Mouse (Mus musculus) midbrain, embryonic 15.5 days (tissue): ENCODE measurements at regions not wholly inside any gene's neighbourhood (a gene's known extent, or its start where the extent isn't known, plus 50 kb on each side); places are given as distances from the start of the nearest gene placed in this dataset.

Experiments
- ATAC-seq: fragments of 200-750 bp; cut with Nextera tagmentation; replicated peaks from 2 replicates; pipeline ENCODE4 v1.8.0; 2017; ENCODE audit warnings: moderate TSS enrichment
- H3K27ac ChIP-seq: fragments of 300-500 bp; sonication (generic); 2 replicates; pipeline ENCODE4 v1.5.1; 2015; ENCODE audit warnings: mild to moderate bottlenecking, inconsistent platforms
- H3K27me3 ChIP-seq: fragments of 300-500 bp; sonication (generic); replicated peaks from 2 replicates; pipeline ENCODE4 v1.6.1; 2015; ENCODE audit warnings: inconsistent platforms
- H3K36me3 ChIP-seq: fragments of 300-500 bp; sonication (generic); replicated peaks from 2 replicates; pipeline ENCODE4 v1.6.1; 2015; ENCODE audit warnings: inconsistent platforms
- H3K4me1 ChIP-seq: fragments of 300-500 bp; sonication (generic); 2 replicates; pipeline ENCODE4 v1.6.1; 2015; ENCODE audit warnings: inconsistent platforms
- H3K4me2 ChIP-seq: fragments of 300-500 bp; sonication (generic); 2 replicates; pipeline ENCODE4 v1.6.1; 2015; ENCODE audit warnings: inconsistent platforms, mild to moderate bottlenecking, moderate library complexity
- H3K4me3 ChIP-seq: fragments of 300-500 bp; sonication (generic); 2 replicates; pipeline ENCODE4 v1.5.1; 2015; ENCODE audit warnings: mild to moderate bottlenecking, inconsistent platforms
- H3K9ac ChIP-seq: fragments of 300-500 bp; sonication (generic); 2 replicates; pipeline ENCODE4 v1.6.1; 2015; ENCODE audit warnings: mild to moderate bottlenecking, inconsistent platforms
- H3K9me3 ChIP-seq: fragments of 300-500 bp; sonication (generic); 2 replicates; pipeline ENCODE4 v1.6.1; 2016; ENCODE audit warnings: inconsistent platforms
- WGBS: fragments of 180-500 bp; shearing (Covaris S2); methylation state at CpG from one replicate; pipeline ENCODE4 v1.1.7; 2015; ENCODE audit warnings: mixed read lengths; 5-methylcytosine and 5-hydroxymethylcytosine counted together

- 91% methylated on average over 4 of the region's 4 CpGs for WGBS
- Histone ChIP-seq H3K4me1 (no peaks in the 10 kb centered on the region), H3K36me3 (no peaks in the 10 kb centered on the region), H3K9ac (no peak overlapping the region), H3K4me2 (no peak overlapping the region), H3K27ac (no peak overlapping the region), H3K9me3 (no peaks in the 10 kb centered on the region), H3K4me3 (no peak overlapping the region), H3K27me3 (no peaks in the 10 kb centered on the region)
- no peak for ATAC-seq
These were observed 83.6 kb upstream of the Nkx2-2 start for GRCm38 (mm10) chr2:147277636-147278035.

- 71% methylated on average over 1 of the region's 1 CpGs for WGBS
- Histone ChIP-seq H3K4me1 (no peaks in the 10 kb centered on the region), H3K36me3 (no peaks in the 10 kb centered on the region), H3K9me3 (no peaks in the 10 kb centered on the region), H3K27me3 (no peaks in the 10 kb centered on the region), H3K27ac (no peak overlapping the region), H3K9ac (no peak overlapping the region), H3K4me2 (no peak overlapping the region), H3K4me3 (no peak overlapping the region)
- no peak for ATAC-seq
These were observed 75.1 kb upstream of the Nkx2-2 start for GRCm38 (mm10) chr2:147269171-147269570.

DNA sequence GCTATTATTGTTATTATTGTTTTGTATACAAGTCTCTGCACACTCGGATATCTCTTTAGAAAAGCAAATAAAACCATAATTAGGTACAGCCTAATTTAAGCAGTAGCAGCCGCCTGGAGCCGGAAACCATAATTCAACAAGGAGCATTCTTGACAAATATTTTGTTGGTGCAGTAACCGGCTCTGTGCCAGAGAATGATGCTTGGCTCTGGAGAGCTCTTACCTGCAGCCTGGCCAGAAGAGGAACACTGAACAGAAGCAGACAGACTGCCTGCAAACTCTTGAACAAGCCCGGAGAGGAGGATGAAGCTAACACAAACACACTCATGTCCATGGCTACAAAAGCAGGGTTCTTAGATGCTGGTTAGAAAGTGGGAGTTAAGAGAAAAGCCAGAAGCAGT lies 73.9 kb upstream of the Nkx2-2 start:
- no peaks in the 10 kb centered on the region for H3K36me3 ChIP-seq
- WGBS = 82% methylated on average over 5 of the region's 5 CpGs
- no peak overlapping the region for H3K9ac ChIP-seq
- no peak overlapping the region for H3K27ac ChIP-seq
- H3K4me1 ChIP-seq = no peaks in the 10 kb centered on the region
- no peak overlapping the region for H3K4me3 ChIP-seq
- no peaks in the 10 kb centered on the region for H3K27me3 ChIP-seq
- H3K9me3 ChIP-seq = no peaks in the 10 kb centered on the region
- no peak for ATAC-seq
- H3K4me2 ChIP-seq = no peak overlapping the region

DNA sequence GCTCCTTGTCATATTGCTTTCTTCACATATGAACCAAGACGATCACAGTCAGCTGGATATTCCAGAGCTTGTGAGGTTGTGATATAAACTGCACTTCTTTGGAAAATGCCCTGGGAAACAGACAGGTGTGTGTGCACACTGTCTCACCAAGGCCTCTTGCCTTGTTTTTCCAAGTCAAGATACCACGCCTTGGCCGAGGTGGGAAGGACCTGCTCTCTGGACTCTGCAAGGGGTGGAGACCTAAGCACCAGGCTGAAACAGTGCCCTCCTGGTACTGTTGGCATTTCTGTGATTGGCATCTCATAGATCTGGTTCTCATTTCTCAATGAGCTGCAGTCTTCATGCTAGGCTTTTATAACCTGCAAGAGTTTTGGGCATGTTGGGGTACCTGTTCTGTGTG lies 73.2 kb upstream of the Nkx2-2 start:
- no peaks in the 10 kb centered on the region for H3K4me1 ChIP-seq
- no peak overlapping the region for H3K4me2 ChIP-seq
- no peak overlapping the region for H3K9ac ChIP-seq
- 96% methylated on average over 3 of the region's 3 CpGs for WGBS
- ATAC-seq = no peak
- no peak overlapping the region for H3K4me3 ChIP-seq
- H3K36me3 ChIP-seq = no peaks in the 10 kb centered on the region
- H3K27ac ChIP-seq = no peak overlapping the region
- no peaks in the 10 kb centered on the region for H3K9me3 ChIP-seq
- no peaks in the 10 kb centered on the region; the same call in 1 of the 2 replicates for H3K27me3 ChIP-seq

GRCm38 (mm10) chr2:147256696-147257095 lies 62.7 kb upstream of the Nkx2-2 start:
- H3K27me3 ChIP-seq = peaks cover 18% of the 10 kb centered on the region; the same call in 1 of the 2 replicates
- H3K9ac ChIP-seq = no peak overlapping the region
- no peaks in the 10 kb centered on the region for H3K9me3 ChIP-seq
- no peak for ATAC-seq
- H3K4me3 ChIP-seq = no peak overlapping the region
- 19% methylated on average over 6 of the region's 6 CpGs for WGBS
- H3K36me3 ChIP-seq = no peaks in the 10 kb centered on the region
- no peak overlapping the region for H3K27ac ChIP-seq
- no peak overlapping the region for H3K4me2 ChIP-seq
- H3K4me1 ChIP-seq = no peaks in the 10 kb centered on the region

DNA sequence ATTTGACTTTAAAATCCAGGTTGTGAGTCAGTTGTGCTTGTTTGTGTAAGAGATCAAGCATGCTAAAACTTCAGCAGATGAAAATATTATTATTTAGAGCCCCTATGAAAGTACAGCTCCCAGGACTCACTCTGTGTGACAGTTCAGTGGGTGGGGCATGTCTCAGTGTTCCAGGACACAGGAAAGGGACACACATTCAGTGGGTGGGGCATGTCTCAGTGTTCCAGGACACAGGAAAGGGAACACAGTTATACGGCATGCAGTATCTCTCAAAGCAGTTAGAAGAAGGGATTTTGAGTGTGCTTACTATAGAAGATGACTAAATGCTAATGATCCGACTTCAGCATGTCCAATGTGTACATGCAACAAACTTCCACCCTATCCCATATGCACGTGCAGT lies 60.9 kb upstream of the Nkx2-2 start:
- ATAC-seq = no peak
- WGBS = 76% methylated on average over 3 of the region's 3 CpGs
- H3K36me3 ChIP-seq = no peaks in the 10 kb centered on the region
- no peaks in the 10 kb centered on the region for H3K4me1 ChIP-seq
- no peaks in the 10 kb centered on the region for H3K9me3 ChIP-seq
- no peak overlapping the region for H3K27ac ChIP-seq
- peaks cover 22% of the 10 kb centered on the region; the same call in 1 of the 2 replicates for H3K27me3 ChIP-seq
- H3K4me3 ChIP-seq = no peak overlapping the region
- no peak overlapping the region for H3K4me2 ChIP-seq
- no peak overlapping the region for H3K9ac ChIP-seq

GRCm38 (mm10) chr2:147254137-147254536 lies 60.1 kb upstream of the Nkx2-2 start:
- Histone ChIP-seq H3K27me3 (peaks cover 22% of the 10 kb centered on the region; the same call in 1 of the 2 replicates), H3K9me3 (no peaks in the 10 kb centered on the region), H3K4me3 (no peak overlapping the region), H3K9ac (no peak overlapping the region), H3K27ac (no peak overlapping the region), H3K4me1 (no peaks in the 10 kb centered on the region), H3K4me2 (no peak overlapping the region), H3K36me3 (no peaks in the 10 kb centered on the region)
- no peak; the same call in 1 of the 2 replicates for ATAC-seq
- WGBS = 36% methylated on average over 5 of the region's 5 CpGs

DNA sequence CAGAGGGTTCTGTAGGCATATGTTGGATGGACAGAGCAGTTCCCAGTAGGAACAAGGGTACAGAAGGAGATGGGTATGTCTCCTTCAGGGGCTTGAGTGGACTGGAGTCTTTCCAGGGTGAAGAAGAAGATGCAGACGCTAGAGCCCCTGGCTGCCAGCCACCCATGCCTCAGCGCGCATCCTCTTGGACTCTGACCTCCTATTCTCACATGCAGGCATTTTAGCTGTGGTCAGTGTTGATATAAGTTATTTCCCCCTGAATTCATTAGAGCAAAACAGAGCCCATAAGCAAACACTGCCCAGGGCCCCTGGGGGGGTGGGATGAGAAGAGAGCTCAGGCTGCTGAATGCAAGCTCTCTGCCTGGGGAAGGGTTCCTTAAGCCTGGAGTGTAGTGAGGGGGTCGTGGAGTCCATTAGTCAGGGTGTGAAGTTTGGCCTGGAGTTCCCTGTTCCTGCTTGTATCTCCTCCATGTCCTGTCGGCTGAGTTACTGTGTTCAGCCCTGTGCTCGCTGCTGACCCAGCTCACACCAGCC lies 54.0 kb upstream of the Nkx2-2 start:
- Histone ChIP-seq H3K27ac (no peak overlapping the region), H3K4me2 (no peak overlapping the region), H3K9me3 (no peaks in the 10 kb centered on the region), H3K9ac (no peak overlapping the region), H3K4me1 (no peaks in the 10 kb centered on the region), H3K27me3 (peaks cover 30% of the 10 kb centered on the region), H3K4me3 (no peak overlapping the region), H3K36me3 (no peaks in the 10 kb centered on the region)
- 75% methylated on average over 6 of the region's 6 CpGs for WGBS
- no peak for ATAC-seq

DNA sequence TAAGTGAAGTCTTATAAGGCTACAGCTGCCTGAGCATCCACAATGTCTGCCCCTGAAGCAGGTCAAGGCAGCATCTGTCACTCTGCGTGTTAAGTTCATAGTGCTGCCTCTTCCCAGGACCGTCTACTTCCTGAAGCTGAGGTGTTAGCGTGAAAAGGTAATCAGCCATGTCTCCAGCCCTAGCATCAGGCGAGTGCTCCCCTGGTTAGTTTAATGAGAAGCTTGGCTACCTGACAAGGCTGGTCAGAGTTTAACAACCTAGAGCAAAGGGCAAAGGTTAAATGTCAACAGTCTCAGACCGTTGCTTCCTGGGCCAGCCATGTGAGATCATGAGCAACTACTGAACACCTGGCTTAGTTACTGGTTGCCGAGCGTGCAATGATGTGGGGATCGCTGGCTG lies 53.2 kb upstream of the Nkx2-2 start:
- Histone ChIP-seq H3K27me3 (peaks cover 29% of the 10 kb centered on the region), H3K9ac (no peak overlapping the region)

GRCm38 (mm10) chr2:147244406-147244805 lies 50.4 kb upstream of the Nkx2-2 start:
- Histone ChIP-seq H3K9ac (no peak overlapping the region), H3K9me3 (no peaks in the 10 kb centered on the region), H3K27ac (no peak overlapping the region), H3K4me3 (no peak overlapping the region), H3K4me2 (no peak overlapping the region), H3K27me3 (peaks cover 19% of the 10 kb centered on the region), H3K36me3 (no peaks in the 10 kb centered on the region), H3K4me1 (no peaks in the 10 kb centered on the region)
- ATAC-seq = no peak
- WGBS = 90% methylated on average over 1 of the region's 1 CpGs

More for the DNA sequence above, 53.2 kb upstream of the Nkx2-2 start:
- no peaks in the 10 kb centered on the region for H3K36me3 ChIP-seq
- no peak overlapping the region for H3K27ac ChIP-seq
- H3K9me3 ChIP-seq = no peaks in the 10 kb centered on the region
- no peak overlapping the region for H3K4me3 ChIP-seq
- H3K4me2 ChIP-seq = no peak overlapping the region
- ATAC-seq = no peak
- H3K4me1 ChIP-seq = no peaks in the 10 kb centered on the region
- WGBS = 86% methylated on average over 8 of the region's 8 CpGs
